Mouse (Mus musculus) erythroblast, embryonic 14.5 days (primary cell): ENCODE data around the gene Zfp712. TPM values are rescaled to one million over a fixed set of nuclear protein-coding genes. Genes with fewer than 3 reads are reported as not detected.
A peak's percentile ranks its signal among the peaks of the same experiment; 100 is the strongest.

Source experiments
- H3K27me3 ChIP-seq: 2 replicates; pipeline ENCODE4 v1.6.1; 2012; ENCODE audit warnings: inconsistent platforms; ENCODE audit not compliant: control insufficient read depth
- H3K36me3 ChIP-seq: 2 replicates; pipeline ENCODE4 v1.6.1; 2012; ENCODE audit warnings: mild to moderate bottlenecking, inconsistent platforms; ENCODE audit not compliant: control insufficient read depth
- H3K4me1 ChIP-seq: 2 replicates; pipeline ENCODE4 v1.6.1; 2012; ENCODE audit warnings: inconsistent platforms; ENCODE audit not compliant: control insufficient read depth
- H3K4me3 ChIP-seq: replicated peaks from 2 replicates; pipeline ENCODE3; 2012; ENCODE audit warnings: moderate library complexity, mild to moderate bottlenecking, inconsistent platforms
- H3K9me3 ChIP-seq: 2 replicates; pipeline ENCODE4 v1.6.1; 2012; ENCODE audit warnings: low read length, inconsistent platforms, mixed read lengths; ENCODE audit not compliant: control insufficient read depth
- GATA1 ChIP-seq: IDR thresholded peaks from 2 replicates; pipeline ENCODE4 v1.6.1; 2012; ENCODE audit warnings: low read length, inconsistent platforms, mixed read lengths
- TAL1 ChIP-seq: IDR thresholded peaks from 3 replicates; pipeline ENCODE4 v1.6.1; 2012; ENCODE audit warnings: low read length, inconsistent platforms, mixed read lengths
- polyA plus RNA-seq: library from polyadenylated mRNA; stranded (reverse); fragments of >175 nt; gene quantifications from 2 replicates; pipeline ENCODE4 v1.2.3, GENCODE M21; 2012

Zfp712 gene
- polyA plus RNA-seq, 1 experiment, result not detected

GRCm38 (mm10) chr13:67072786-67073185 is 11.8 kb upstream of the Zfp712 start:
- TF ChIP-seq TAL1, result no peak
- no peak for TF ChIP-seq GATA1
- Histone ChIP-seq H3K36me3 (peaks cover 25% of the 10 kb centered on the region), H3K9me3 (peaks cover 17% of the 10 kb centered on the region), H3K4me3 (no peak overlapping the region), H3K27me3 (no peaks in the 10 kb centered on the region), H3K4me1 (no peaks in the 10 kb centered on the region)

- H3K36me3 ChIP-seq, result peaks cover 7% of the 10 kb centered on the region
- no peaks in the 10 kb centered on the region for H3K27me3 ChIP-seq
- peaks cover 13% of the 10 kb centered on the region for H3K4me1 ChIP-seq
- no peak overlapping the region for H3K4me3 ChIP-seq
- TF ChIP-seq TAL1 (no peak), GATA1 (no peak)
- peaks cover 5% of the 10 kb centered on the region for H3K9me3 ChIP-seq
Measured at GRCm38 (mm10) chr13:67065386-67065785, 4.4 kb upstream of the Zfp712 start.

DNA sequence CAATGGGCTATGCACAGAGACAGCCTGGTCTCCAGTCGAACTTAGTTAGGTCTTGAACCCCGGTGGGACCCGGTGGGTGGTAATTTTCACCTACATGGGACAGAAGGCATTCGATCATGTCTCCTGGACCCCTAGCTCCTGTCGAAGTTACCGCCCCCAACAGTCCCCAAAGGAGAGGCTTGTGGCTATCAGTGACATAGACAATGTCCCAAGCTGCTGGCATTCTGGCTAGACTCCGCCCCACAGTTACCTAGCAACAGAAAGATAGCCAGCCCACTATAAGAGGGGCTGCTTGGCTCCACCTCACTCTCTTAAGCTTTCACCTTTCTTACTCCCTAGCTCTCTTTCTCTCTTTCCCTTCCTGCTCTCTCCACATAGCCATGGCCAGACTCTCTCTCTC is 1.5 kb upstream of the Zfp712 start:
- TF ChIP-seq TAL1, result no peak
- no peak for TF ChIP-seq GATA1
- no peak overlapping the region for H3K4me3 ChIP-seq

GRCm38 (mm10) chr13:67060161-67060785 is 697 bp downstream of the Zfp712 start:
- H3K9me3 ChIP-seq, result no peaks in the 10 kb centered on the region
- TF ChIP-seq TAL1 (no peak), GATA1 (no peak)

More for the DNA sequence above, 1.5 kb upstream of the Zfp712 start:
- no peaks in the 10 kb centered on the region for H3K36me3 ChIP-seq
- H3K27me3 ChIP-seq, result no peaks in the 10 kb centered on the region
- H3K4me1 ChIP-seq, result peaks cover 19% of the 10 kb centered on the region
- no peaks in the 10 kb centered on the region for H3K9me3 ChIP-seq

More at GRCm38 (mm10) chr13:67060161-67060785, 697 bp downstream of the Zfp712 start:
- Histone ChIP-seq H3K4me3 (peak overlapping the region; percentile 95), H3K27me3 (no peaks in the 10 kb centered on the region), H3K4me1 (peaks cover 19% of the 10 kb centered on the region), H3K36me3 (no peaks in the 10 kb centered on the region)

Other genes with a start within 250 kb of the Zfp712 start
- gene Gm10767, start 156.3 kb downstream of the Zfp712 start, polyA plus RNA-seq, result not detected in 2 replicates
- gene Zfp708, start 36.8 kb upstream of the Zfp712 start, polyA plus RNA-seq, result not detected in 2 replicates
- gene Gm28557, start 47.4 kb upstream of the Zfp712 start, polyA plus RNA-seq, result 0.04 TPM in 1 of 2 replicates, not detected in the other
- not detected in 2 replicates for gene Rslcan18, start 55.1 kb upstream of the Zfp712 start, polyA plus RNA-seq
- not detected in 2 replicates for gene Zfp759, start 60.5 kb upstream of the Zfp712 start, polyA plus RNA-seq
- gene Rsl1, start 112.0 kb upstream of the Zfp712 start, polyA plus RNA-seq, result not detected in 2 replicates
- 0.02 TPM in 1 of 2 replicates, not detected in the other for gene Zfp455, start 133.3 kb upstream of the Zfp712 start, polyA plus RNA-seq
- gene Zfp458, start 217.3 kb upstream of the Zfp712 start, polyA plus RNA-seq, result not detected in 2 replicates
- not detected in 2 replicates for gene Zfp457, start 245.3 kb upstream of the Zfp712 start, polyA plus RNA-seq